Mouse (Mus musculus) T-helper 2 cell (primary cell): Measurements from ENCODE around the gene Coasy.

Experiments used
- in situ Hi-C: fragments of 300-600 bp; cut with MboI, MseI; formaldehyde crosslinking; loops from one replicate; pipeline ENCODE4 v1.15.1; 2025; ENCODE audit warnings: high pct_unique_total_duplicates

The Coasy gene

DNA sequence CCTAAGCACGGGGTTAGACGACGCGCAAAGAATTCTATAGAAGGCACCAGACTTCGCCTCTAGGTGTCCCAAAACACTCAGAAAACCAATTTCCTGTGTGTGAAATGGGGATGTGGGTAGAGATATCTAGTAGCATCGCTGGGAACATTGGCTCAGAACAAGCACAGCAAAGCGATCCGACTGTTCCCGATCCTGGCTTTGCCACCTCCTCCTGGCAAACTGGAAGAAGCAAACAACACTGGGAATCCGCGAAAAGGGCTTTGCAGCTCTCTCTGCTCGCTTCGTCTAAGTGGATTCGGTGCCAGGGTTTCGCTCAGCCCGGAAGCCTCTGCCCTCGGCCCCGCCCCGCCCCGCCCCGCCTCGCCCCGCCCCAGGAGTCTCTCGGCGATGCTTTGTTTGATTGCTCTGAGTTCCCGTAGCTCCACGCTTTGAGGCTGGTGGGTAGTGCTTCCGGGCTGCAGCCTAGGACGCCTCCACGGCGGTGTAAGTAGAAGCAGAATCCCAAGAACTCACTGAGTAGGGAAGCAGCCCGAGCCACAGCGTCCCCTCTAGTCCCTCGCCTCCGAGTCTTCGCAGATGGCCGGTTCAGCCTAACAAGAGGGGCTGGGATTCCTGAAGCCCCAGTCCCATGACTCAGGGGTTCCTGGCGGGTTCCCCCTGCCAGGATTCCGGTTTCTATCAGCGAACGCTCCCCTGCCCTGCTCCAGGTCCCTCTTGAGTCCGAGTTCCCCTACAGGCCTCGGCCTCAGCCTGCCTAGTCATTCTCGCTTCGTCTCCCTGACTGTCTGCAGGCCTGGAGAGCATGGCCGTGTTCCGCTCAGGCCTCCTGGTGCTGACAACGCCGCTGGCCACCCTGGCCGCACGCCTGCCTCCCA is at the start of gene Coasy:
Gene Coasy, plus strand, starts transcription at position 358 of the 875 bp plus-strand sequence.
- in situ Hi-C loops = no loop called here

DNA sequence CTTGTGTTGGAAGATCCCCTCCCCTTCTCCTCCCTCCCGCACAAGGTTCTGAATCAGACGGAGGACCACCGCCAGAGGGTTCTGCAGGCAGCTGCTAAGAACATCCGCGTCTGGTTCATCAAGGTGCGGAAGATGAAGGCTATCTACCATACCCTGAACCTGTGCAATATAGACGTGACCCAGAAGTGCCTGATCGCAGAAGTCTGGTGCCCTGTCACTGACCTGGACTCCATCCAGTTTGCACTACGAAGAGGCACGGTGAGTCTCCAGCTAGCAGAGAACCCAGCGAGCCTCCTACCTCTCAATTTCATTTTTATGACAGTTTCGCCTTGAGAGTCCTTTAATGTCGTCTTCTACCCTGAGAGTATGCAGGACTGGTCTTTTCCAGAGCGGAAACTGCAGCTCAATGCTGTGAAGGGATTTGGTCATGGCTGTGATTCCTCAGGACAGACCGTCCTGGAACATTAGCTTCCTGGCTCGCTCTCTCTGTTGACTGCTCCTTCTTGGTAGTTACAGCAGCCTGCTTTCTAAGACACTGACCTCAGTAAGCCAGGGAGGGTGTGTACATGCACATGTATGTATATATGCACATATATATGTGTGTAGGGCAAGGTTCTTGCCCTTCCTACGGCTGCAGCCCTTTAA is 48.4 kb upstream of the Coasy start:
- in situ Hi-C loops = no loop called here

DNA sequence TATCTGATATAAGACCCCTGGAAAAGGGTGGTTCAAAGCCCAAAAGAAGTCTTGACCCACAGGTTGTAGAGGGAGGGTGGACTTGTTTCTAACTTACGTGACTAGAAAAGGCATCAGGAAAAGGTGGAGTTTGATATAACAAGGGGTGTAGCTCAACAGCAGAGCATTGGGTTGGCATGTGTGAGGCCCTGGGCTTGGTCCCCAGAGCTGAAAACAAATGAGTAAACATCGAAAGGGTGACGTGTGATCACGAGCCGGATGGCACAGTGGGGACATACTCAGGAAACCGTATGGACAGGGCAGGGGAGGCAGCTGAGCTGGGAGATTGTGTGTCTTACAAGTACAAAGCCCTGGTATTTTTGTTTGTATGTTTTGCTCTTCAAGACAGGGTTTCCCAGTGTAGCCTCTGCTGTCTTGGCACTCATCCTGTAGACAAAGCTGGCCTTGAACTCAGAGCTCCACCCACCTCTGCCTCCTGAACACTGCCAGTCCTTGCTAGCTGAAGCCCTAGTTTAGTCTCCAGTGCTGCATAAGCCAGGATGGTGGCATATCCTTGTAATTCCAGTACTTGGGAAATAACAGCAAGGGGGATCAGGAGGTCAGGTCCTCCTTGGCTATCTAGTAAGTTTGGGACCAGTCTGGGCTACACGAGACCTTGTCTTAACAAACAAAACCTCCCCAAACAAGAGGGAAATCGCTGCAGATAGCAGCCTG is 47.6 kb upstream of the Coasy start:
- in situ Hi-C loops = no loop called here

DNA sequence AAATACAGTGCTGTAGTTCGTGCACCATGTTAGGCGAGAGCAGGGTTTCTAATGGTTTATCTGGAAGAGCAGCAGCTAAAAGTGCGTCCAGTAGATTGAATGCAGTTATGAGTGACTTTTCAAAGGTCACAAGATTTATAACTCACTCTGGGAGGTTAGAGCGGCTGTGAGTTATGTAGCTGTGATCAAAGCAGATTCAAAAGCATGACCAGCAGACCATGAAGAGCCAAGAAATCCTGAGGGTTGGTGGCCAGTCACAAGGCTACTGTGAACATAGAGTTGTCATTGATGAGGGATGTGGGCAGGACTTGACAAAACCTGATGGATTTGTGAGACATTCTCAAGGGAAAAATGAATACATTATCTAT is 47.1 kb upstream of the Coasy start:
- in situ Hi-C loops = no loop called here

DNA sequence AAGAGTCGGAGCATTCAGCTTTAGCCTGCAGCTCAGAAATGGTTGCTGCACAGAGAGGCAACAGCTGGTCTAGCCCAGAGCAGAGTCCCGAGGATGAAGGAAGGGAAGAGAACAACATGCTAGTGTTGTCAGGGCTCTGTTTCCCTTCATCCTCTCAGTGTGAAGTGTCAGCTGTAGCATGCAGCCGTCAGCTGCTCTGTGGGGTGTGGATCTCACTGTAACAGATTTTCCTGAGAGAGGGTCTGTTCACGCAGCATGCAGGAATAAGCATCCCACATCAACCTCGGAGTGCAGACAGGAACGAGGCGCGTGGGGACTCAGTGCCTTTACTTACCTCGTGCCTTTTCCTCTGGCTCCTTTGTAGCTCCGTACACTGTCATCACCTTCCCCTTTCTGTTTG is 44.6 kb upstream of the Coasy start:
- in situ Hi-C loops = no loop called here

DNA sequence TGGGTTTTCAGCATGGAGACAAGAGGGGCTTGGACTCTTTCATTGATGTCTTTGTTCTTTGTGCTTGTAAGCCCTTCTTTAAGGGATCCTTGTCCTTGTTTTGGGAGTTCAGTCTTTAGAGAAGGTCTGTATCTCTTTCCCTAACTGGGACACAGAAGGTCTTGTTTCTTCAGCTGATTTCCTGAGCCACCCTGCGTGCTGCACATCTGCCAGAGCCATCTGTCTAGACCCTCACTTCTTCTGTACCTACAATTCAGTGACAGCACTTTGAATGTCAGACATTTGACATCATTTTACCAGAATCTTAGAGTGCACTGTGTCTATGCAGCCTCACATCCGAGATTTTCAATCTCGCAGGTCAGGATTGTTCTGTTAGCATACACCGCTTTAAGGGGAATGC is 36.5 kb upstream of the Coasy start:
- in situ Hi-C loops = no loop called here

DNA sequence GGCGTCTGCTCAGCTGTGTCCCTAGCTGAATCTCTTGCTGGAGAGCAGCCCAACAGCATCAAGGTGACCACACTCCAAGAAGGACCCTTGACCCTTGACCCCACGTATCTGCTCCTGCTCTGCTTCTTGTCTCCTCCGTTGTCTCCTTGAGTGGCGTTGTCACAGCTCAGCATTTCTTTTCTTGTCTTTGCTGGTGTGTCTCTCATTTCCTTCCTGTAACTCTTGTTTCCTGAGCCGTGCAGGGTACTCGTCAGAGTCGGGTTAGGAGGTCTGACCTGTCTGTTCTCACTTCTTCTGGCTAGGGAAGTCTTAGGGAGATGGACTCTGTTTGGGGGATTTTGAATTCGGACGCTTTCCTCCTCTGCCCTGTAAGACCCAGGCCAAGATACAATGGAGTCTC is 35.9 kb upstream of the Coasy start:
- in situ Hi-C loops = no loop called here

DNA sequence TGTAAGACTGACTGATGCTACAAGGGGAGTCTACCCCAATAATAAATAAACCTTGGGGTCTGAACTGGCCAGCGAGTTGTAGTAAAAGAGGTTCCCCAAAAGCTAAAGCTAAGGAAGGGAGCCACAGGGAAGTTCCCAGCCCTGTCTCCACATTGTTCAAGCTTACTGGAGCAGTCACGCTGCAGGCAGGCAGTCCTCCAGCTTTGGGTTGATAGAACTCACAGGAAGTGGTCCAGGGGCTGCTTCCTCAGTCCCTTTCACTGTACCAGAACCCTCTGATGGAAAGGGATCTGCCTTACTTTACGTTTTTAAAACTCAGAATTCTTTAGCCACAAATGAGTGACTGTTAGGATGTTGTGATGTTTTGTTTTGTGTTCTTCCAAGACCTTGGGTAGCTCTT is 34.9 kb upstream of the Coasy start:
- in situ Hi-C loops = no loop called here

DNA sequence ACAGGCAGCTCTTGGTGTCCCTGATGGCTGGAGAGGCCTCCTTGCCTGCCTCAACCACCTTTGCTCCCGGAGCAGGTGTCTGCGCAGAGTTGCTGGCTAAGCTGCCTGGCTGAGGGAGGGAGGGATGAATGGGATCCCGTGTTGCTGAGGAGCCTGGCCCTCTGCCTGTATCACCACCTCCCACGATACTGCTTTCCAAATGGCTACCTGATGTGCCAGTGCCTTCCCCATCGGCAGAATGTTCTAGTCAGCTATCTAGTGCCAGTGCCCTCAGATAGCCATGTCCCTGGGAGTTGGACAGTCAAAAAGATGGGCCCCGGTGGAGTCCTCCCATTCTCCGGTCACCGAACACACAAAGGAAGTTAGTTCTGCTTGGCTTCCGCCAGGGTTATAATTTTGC is 32.0 kb upstream of the Coasy start:
- in situ Hi-C loops = loop anchor here (5.0 kb wide), 1 partner anchor 33 kb away; no protein-coding TSS in a partner anchor

DNA sequence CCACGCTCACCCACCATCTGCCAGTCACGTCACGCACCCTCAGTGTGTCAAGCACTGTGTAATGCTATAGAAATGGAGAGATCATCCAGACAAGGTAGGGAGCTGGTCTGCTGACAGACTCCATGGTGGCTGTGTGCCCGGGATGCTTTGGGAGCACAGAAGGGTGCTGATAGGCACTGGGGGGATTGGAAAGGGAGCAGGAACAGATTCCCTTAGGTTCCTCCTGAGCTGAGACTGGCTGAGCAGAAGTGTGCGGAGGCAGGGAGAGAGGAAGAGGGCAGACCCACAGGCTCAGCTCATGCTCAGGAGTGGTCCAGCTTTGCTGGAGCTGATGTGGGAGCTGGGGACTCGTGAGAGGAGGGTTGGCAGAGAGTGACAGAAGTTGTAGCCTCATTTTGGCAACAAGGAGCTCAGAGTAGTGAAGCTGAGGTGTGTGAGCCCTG is 31.3 kb upstream of the Coasy start:
- in situ Hi-C loops = loop anchor here (5.0 kb wide), 1 partner anchor 34 kb away; no protein-coding TSS in a partner anchor

DNA sequence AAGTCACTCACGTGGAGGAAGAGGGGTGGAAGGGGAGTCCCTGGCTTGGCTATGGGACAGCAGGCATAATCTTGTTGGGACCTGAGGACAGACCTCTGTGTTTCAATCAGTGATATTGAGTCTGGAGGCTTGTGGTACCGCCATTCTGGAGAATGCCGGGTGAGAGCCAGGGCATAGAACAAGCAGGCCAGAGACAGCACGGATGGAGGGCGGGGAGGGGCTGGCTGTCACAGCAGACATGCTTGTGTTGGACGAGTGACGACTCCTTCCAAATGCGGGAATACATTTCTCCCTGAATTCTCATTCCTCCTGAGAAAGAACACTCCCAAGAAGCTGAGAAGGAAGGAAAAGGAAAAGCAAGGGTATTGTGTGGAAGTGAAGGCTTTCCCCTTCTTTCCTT is 30.7 kb upstream of the Coasy start:
- in situ Hi-C loops = loop anchor here (5.0 kb wide), 1 partner anchor 34 kb away; no protein-coding TSS in a partner anchor

DNA sequence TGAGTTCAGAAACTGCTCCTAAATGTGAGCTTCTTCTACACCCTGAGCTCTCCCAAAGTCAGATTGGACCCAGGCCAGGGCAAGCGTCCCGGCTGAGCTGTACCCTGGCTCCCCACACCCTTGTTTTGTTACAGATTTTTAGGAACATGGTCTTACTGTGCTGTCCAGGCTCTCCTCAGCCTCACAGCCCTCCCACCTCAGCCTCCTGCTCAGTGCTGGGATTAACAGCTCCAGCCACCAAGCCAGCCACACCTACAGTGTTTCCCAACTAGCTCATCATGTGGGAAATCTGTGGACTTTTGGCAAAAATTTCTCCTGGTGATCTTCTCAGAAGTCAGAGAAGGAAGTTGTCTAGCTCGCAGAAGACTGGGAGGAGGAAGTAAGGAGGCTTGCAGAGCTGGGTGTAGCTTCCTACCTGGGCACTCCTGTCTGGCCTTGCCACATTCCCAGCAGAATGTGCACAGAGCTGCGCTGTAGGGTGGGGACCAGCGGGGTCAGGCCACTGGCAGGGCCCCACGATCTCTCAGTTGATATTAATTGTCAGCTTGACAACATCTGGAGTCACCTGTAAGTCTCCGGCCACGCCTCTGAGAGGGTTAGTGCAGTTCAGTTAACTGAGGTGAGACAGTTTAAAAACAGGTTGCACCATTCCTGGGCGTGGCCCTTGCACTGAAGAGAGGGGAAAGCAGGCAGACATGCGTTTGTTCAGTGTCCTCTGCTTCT is 29.5 kb upstream of the Coasy start:
- in situ Hi-C loops = loop anchor here (5.0 kb wide), 1 partner anchor 36 kb away; no protein-coding TSS in a partner anchor

DNA sequence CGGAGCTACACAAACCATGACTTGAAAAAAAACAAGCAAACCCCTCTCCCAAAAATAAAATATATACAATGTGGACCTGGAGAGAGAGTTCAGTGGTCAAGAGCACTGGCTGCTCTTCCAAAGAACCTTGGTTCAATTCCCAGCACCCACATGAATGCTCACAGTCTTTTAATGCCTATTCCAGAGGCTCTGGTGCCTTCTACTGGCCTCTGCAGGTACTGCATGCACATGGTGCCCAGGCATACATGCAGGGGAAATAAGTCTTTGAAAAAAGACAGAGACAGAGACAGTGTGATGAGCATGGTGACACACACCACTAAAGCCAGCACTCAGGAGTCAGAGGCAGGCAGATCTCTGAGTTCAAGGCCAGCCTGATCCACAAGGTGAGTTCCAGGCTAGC is 28.4 kb upstream of the Coasy start:
- in situ Hi-C loops = loop anchor here (5.0 kb wide), 1 partner anchor 37 kb away; no protein-coding TSS in a partner anchor

DNA sequence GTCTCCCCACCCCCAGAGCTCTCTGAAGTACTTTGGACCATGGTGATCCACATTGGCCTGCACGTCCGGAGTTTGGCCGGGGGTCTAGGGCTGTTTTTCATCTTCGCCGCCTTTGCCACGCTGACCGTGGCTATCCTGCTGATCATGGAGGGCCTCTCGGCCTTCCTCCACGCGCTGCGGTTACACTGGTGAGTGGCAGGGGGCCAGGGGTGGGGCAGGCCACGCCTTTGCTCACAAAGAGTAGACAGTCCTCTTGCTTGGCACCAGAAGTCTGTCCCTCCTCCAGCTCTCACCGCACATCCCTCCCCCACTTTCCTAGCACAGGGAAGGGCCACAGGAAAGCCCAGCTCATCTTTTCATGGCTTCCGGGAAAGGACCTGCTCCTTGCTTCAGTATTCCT is 26.9 kb upstream of the Coasy start:
- in situ Hi-C loops = loop anchor here (5.0 kb wide), 1 partner anchor 88 kb away; no protein-coding TSS in a partner anchor

DNA sequence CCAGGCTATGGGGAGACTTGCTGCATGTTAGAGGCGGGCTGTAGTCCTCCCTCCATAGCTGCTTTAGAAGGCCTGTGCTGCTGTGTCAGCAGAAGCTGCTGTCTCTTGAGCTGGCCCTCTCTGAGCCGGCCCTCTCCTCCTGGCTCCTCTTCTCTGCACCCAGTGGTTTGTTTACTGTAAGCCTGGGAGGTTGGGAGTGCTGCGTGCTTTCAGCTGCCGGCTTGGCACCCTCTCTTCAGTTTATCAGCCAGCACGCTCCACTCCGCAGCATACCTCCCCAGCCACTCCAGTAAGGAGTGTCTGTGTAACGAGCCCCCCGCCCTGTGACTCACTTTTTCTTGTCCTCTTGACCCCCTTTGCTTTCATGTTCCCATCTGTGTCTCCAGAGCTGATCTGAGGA is 25.5 kb upstream of the Coasy start:
- in situ Hi-C loops = loop anchor here (5.0 kb wide), 1 partner anchor 90 kb away; no protein-coding TSS in a partner anchor

DNA sequence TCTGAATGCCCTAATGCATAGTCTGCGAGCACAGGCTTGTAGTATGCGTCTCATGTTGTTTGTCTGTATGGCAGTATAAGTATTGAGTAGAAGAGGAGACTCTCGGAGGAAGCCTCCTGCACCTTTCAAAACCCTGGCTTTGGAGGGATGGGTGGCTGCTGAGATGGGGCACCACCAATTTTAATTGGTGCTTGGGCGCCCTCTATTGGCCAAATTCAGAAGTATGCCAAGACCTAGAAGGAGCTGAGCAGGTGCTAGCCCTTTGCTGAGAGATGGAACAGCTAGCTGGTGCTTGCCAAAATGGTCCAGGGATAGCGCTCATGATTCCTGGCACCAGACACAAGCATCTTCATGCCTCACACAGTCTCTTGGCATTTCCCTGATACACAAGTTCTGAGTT is 24.5 kb upstream of the Coasy start:
- in situ Hi-C loops = loop anchor here (5.0 kb wide), 1 partner anchor 91 kb away; no protein-coding TSS in a partner anchor

DNA sequence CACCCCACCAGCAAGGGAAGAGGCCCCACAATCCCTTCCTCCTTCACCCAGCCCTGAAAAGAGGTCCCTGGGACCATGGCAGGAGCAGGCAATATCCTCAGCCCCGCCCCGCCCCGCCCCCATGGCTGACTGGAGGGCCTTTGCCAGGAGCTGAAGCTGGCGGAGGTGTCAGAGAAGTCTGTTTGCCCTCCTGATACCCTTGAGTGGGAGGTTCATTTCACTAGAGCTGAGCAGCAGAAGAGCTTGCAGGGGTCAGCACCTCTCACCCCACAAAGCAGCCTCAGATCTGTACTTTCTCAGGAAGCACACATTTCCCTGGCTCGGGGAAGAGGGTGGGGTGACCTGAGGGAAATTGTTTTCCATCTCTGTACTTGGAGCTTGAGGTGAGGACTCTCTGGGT is 23.6 kb upstream of the Coasy start:
- in situ Hi-C loops = loop anchor here (5.0 kb wide), 1 partner anchor 91 kb away; no protein-coding TSS in a partner anchor

DNA sequence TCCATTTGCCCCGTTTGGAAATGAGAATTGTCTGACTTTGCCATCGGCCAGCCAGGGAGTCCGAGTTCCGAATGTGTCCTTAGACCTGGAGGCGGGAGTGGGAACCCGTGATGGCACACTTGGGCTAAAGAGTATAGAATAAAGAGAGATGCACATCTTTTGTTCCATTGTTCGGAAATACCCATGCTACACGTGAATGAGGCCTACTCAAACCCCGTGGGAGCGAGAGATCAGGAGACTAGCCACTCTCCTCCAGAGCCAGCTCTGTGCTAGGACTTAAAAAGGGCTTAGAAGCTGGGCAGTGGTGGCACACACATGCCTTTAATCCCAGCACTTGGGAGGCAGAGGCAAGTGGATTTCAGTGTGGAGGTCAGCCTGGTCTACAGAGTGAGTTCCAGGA is 22.9 kb upstream of the Coasy start:
- in situ Hi-C loops = loop anchor here (5.0 kb wide), 1 partner anchor 92 kb away; no protein-coding TSS in a partner anchor

DNA sequence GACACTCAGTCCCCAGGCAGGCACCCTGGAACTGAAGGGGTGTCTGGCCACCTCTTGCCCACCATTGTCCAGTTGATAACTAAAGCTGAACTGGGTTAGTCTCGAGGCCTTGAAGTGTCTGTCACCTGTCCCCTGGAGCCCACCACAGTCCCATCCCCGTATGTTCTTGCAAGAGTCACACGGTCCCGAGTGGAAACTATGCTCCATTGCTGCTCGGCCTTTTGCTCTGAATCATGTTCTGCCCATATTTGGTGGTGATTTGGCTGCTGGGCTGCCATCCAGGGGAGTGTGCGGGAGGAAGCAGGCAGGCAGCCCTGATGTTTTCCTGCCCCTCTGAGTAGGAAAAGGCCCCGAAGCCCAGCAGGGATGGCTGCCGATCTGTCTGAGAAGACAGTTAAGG is 22.2 kb upstream of the Coasy start:
- in situ Hi-C loops = loop anchor here (10.0 kb wide), 1 partner anchor 175 kb away; no protein-coding TSS in a partner anchor

DNA sequence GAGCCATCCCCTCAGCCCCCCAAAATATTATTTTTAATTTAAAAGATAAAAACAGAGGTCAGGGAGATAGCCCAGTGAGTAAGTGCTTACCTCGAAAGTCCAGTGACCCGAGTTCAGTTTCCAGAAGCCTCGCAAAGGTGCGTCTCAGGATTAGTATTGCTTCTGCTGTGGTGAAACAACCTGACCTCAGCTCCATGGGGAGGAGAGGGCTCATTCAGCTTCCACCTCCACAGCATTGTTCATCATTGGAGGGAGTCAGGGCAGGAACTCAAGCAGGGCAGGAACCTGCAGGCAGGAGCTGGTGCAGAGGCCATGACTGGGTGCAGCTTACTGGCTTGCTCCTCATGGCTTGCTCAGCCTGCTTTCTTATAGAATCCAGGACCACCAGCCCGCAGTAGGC is 21.3 kb upstream of the Coasy start:
- in situ Hi-C loops = loop anchor here (10.0 kb wide), 1 partner anchor 176 kb away; no protein-coding TSS in a partner anchor
